Mouse (Mus musculus) mouse embryonic stem cell (cell line): Measurements from ENCODE around the gene Fam133b.

Experiments used
- in situ Hi-C, 2 experiments: fragments of 300-500 bp; cut with MboI; formaldehyde crosslinking; loops; 1 replicate in 1 of 2; 3 replicates in 1 of 2; pipeline ENCODE4 v1.14.3; 2019 to 2020; ENCODE audit warnings: low sequenced_read_pairs in 2 of 2, low pct_unique_long_range_greater_than_20kb in 1 of 2, mixed read lengths in 1 of 2; ENCODE audit not compliant: unreplicated experiment in 1 of 2

Gene Fam133b

DNA sequence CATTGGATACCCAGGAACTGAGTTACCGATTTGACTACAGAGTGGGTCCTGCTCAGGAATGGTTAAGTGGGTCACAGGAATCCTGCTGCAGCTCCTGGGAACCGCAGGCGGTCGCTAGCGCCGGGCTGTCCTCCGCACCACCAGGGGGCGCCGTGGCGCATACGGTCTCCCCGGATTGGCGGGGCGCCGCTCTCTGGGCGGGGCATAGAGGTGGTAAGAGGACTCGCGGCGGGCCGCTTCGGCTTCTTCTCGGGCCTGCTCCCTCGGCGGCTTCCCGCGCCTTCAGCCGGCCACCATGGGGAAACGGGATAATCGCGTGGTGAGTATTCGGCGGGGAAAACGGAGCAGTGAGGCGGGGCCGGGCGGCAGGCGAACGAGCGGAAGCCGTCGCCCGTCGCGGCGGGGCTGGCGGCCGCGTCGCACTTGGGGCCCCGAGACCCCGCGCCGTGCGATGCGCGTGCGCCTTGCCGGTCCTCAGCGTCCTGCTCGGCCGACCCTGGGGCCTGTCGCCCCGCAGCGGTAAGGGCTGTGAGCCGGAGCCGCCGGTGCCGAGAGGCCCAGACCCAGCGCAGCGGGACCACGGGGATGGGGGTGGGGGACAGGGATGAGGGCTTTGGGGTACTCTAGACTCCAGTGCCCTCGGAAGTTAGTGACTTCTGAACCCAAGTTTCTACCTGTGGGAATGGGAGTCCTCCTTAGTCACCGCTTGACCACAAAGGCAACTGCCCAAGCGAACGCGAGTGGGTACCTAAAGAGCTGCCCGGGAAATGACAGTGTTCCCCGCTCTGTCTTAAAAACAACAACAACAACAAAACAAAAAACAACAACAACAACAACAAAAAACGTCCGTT, at the start of gene Fam133b:
Gene Fam133b (plus strand): TSS at position 205 of the 851 bp plus-strand sequence.
- in situ Hi-C loops = no loop called here

GRCm38 (mm10) chr5:3493968-3494367, 49.7 kb upstream of the Fam133b start:
- in situ Hi-C loops = no loop called here

GRCm38 (mm10) chr5:3494452-3495187, 49.0 kb upstream of the Fam133b start:
- in situ Hi-C loops = no loop called here

GRCm38 (mm10) chr5:3497505-3497925, 46.1 kb upstream of the Fam133b start:
- in situ Hi-C loops = no loop called here

DNA sequence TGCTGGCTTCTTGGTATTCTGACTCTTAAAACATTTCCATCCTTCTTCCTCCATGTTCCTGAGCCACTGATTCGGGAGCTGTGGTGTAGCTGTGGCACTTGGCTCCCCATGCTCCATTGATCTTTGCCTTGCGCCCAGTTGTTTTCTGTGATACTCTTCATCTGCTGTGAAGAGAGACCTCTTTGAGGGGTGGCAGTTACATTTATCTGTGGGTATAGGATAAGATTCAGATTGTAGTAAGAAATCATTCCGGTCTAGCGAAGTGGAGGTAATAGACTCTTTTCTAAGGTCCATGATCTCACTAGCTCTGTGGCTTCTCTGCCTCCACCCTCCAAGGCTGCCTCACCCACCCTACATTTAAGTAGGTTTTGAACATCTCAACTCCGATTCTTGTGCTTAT, 43.3 kb upstream of the Fam133b start:
- in situ Hi-C loops = no loop called here

DNA sequence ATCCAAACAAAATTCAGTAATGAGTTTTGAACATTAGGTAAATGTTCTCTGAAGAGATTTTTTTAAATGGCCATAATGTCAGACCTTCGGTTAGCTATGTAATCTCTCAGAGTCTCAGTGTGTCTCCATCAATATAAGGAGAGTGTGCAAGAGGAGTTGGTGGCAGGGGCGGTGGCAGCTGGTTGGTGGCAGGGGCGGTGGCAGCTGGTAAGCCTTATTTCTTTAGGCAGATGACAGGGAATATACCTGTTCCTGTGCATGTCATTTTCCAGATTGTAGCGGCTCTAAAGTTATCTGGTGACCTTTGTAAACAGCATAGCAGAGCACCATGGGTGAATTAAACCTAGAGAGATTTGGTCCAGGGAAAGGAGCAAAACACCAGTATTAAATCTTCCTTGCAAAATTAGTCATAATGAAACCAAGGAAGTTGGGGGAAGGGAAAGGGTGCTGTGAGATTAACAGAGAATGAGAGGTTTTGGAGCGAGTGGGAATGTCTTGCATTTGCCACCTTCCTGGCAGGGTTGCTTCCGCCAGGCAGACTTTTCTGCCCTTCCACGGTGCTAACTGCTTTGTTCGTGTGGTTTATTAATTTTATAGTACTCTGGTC, 42.6 kb upstream of the Fam133b start:
- in situ Hi-C loops = no loop called here

- in situ Hi-C loops = no loop called here
These were observed 42.0 kb upstream of the Fam133b start for GRCm38 (mm10) chr5:3501564-3502001.

DNA sequence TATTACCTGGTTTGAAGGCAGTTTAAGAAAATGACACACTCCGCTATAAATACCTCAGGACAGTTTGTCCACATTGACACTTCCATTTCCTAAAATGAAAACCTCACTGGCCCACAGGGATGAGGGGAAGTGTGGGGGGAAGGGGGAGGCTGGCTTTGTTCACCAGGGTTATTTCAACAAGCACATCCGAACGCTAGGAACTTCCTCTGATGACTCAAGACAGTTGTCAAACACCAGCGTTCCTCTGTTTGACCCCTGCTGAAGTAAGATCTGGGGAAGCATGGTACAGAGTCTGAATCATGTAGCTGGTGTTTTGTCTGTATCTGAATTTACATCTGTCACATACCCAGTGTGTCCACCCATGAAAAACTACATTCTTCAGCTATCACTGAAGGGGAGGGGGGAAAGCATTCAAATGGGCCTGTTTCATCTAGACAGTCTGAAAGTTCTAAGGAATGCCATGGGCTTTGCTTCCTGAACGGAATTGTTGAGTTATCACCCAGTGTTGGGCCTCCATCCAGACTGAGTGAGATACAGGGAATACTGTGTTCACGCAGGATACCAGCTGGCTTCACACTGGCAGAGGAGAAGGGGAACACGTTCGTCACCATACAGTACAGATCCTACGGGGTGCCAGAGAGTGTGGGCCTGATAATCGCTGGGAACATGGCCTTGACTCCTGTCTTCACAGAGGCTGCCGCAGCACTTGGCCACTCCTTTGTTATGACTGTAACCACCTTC, 40.9 kb upstream of the Fam133b start:
- in situ Hi-C loops = no loop called here

GRCm38 (mm10) chr5:3503373-3503772, 40.3 kb upstream of the Fam133b start:
- in situ Hi-C loops = no loop called here

DNA sequence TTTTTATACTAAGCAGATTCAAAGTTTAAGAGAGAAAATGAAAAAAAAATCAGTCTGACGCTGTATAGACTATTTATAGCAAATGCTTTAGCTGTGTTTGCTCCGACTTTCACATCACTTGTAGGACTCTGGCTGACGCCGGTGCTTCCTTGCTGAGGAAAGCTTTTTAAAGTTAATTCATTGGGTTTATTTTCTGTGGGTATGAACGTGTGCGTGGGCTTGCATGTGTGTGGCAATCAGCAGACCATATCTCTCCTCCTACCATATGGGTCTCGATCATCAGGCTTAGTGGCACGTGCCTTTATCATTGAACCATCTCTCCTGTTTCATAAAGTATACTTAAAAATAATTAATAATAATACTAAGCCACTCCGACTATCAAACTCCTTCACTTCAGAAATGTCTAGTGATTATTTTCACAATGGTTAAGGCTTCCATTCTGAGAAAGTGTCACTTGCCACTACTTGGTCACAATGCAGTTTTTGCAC, 39.8 kb upstream of the Fam133b start:
- in situ Hi-C loops = no loop called here

DNA sequence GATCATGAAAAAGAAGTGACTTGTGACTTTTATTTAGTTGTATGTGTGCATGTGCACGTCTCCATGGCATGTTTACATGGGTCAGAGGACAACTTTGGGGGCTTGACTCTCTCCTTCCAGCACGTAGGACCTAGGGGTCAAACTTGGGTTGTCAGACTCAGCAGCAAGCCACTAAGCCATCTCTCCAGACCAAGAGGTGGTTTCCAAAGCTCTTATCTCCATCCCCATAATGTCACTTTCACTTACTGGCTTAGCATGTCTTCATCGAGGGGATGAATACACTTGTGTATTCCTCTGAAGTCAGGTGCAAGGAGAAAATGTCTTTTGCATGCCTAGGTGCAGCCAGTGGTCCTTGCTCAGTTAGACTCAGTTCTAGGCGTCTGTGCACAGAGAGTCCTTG, 39.2 kb upstream of the Fam133b start:
- in situ Hi-C loops = no loop called here

DNA sequence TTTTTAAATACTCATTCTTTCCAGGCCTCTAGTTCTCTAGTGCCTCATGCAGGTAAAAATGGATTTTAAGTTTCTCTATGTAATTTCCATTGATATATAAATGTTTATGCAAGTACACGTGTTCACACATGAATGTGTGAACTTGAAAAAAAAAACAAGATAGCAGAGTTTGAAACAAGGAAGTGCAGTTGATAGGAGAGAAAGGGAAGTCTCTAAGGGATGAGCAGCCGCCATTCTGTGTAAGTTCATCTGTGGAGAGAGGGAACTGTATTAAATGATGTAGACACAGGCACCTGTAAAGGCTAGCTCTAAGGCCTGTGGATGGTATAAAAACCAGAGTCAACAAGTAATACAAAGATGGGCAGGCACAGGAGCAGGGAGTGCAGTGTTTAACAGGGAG, 38.1 kb upstream of the Fam133b start:
- in situ Hi-C loops = no loop called here

GRCm38 (mm10) chr5:3508480-3509381, 34.9 kb upstream of the Fam133b start:
- in situ Hi-C loops = no loop called here

DNA sequence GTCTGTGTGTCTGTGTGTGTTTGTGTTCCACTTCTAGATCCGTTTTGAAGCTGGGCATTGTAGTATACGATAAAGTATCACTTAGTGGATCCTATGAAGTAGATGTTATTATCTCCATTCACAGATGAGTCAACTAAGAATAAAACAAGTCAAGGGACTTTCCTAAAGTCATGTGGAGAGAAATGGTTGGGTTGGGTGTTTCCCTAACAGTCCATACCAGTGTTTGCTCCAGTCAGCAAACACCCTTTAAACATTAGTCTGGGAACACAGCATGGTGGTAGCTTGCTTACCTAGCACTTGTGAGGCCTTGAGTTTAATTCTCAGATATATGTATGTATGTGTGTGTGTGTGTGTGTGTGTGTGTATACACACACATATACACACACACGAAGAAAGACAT, 34.1 kb upstream of the Fam133b start:
- in situ Hi-C loops = no loop called here

GRCm38 (mm10) chr5:3511097-3511795, 32.4 kb upstream of the Fam133b start:
- in situ Hi-C loops = no loop called here

- in situ Hi-C loops = no loop called here
These were observed 31.0 kb upstream of the Fam133b start for GRCm38 (mm10) chr5:3512584-3512983.

DNA sequence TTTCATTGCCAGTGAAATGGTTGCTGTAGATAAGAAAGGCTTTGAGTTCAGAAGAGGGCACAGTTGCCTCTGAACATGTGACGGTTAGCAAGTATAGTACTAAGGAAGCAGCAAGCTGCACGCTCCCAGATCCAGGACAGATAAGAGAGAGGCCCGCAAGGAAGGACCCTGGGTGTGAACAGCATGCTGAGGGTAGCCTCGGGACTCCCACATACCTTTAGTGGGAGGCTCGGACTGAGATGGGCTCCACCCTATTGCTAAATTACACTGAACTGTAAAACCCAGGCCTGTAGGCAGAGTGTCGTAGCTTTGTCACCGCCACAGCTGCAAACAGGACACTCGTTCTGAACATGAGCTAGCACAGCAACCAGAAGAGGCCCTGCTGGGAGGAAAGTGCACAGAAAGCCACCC, 28.7 kb upstream of the Fam133b start:
- in situ Hi-C loops = no loop called here
